Mouse (Mus musculus) E14TG2a.4 (cell line): ENCODE results near the gene Olfr826.

Source experiments
- CTCF ChIP-seq: conservative IDR thresholded peaks from 2 replicates; pipeline ENCODE4 v1.5.1; 2014; ENCODE audit warnings: low read length
- NANOG ChIP-seq: IDR thresholded peaks from 2 replicates; pipeline ENCODE4 v1.6.1; 2014; ENCODE audit warnings: borderline replicate concordance, low read length, mixed read lengths
- POU5F1 ChIP-seq: IDR thresholded peaks from 2 replicates; pipeline ENCODE4 v1.6.1; 2014; ENCODE audit warnings: low read length, borderline replicate concordance

- no peak for TF ChIP-seq POU5F1
- TF ChIP-seq CTCF = peak; percentile 81
- TF ChIP-seq NANOG = no peak
Measured at GRCm38 (mm10) chr10:130228246-130228645, 44.3 kb upstream of the Olfr826 start.
